Mouse (Mus musculus) urinary bladder, adult 18-20 months (tissue): ENCODE results near the gene Fkbp15.

Experiments
- DNase-seq, 2 experiments: peaks; one replicate each; pipeline ENCODE4 v3.0.0; 2022; ENCODE audit warnings: low spot score in 2 of 2, mixed read lengths in 2 of 2

The Fkbp15 gene

GRCm38 (mm10) chr4:62318294-62318693 lies 42.1 kb downstream of the Fkbp15 start:
- DNase-seq = no peak

DNA sequence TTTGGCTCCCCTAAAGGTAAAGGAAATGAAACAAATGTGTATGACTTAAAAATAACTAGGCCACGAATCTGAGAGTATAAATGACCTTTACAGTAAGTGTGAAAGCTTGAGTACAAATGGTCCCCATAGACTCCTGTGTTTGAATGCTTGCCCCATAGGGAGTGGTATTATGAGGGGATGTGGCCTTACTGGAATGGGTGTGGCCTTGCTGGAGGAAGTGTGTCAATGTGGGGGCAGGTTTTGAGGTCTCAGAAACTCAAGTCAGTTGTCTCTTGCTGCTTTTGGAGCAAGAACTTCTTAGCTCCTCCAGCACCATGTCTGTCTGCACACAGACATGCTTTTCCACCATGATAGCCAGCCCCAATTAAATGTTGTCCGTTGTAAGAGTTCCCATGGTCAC lies 43.9 kb downstream of the Fkbp15 start:
- DNase-seq = no peak

- no peak for DNase-seq
Observed at GRCm38 (mm10) chr4:62314516-62314915, 45.8 kb downstream of the Fkbp15 start.

GRCm38 (mm10) chr4:62313641-62314211 lies 46.6 kb downstream of the Fkbp15 start:
- no peak for DNase-seq

DNA sequence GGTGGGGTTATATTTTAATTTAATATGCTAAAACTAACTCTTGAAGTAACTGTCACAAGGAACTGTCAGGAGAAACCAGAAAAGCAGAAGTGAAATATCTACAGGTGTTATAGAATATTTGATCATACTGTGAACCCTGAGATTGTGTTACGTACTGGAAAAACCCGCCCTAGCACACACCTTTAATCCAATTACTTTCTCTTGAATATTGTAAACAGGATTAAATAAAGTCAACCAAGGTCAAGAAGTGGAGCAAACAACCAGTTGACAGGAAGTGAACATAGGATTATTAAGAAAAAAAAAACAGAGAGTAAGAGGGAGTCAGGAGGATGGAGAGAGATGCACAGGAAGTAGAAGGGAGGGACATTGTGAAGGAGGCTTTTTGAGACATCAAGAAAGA lies 47.5 kb downstream of the Fkbp15 start:
- DNase-seq = no peak

DNA sequence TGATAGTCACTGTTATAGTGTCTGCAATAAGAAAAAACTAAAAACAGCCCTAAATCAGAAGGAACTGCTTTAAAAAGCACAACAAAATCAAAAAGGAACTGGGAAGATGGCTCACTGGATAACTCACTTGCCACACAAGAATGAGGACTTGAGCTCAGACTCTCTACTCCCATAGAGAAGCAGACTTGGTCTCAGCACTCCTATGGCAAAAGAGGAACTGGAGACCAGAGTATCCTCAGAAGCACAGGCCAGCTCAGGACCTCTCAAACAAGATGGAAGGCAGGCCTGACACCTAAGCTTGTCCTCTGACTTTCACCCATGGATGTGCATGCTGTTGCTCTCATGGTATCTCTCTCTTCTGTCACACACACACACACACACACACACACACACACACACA lies 51.9 kb downstream of the Fkbp15 start:
- no peak for DNase-seq

GRCm38 (mm10) chr4:62306840-62307239 lies 53.5 kb downstream of the Fkbp15 start:
- DNase-seq = no peak

GRCm38 (mm10) chr4:62306301-62306700 lies 54.0 kb downstream of the Fkbp15 start:
- DNase-seq = no peak

DNA sequence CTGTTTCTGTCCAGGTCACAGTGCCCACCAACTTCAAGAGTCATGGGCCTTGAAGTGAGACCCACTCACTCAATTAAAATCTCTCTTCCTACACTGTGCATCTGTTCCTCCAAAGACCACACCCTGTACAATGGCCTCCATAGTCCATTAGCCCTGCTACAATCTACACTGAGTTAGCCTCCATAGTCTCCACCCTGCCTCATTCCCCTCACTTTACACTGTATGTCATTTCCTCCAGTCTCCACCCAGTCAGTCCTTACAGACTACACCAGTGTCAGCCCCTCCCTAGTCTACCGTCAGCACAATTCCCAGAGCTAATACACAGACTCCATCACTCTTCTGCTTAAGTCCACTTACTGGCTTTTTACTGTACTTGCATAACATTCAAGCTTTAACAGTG lies 57.1 kb downstream of the Fkbp15 start:
- DNase-seq = no peak

DNA sequence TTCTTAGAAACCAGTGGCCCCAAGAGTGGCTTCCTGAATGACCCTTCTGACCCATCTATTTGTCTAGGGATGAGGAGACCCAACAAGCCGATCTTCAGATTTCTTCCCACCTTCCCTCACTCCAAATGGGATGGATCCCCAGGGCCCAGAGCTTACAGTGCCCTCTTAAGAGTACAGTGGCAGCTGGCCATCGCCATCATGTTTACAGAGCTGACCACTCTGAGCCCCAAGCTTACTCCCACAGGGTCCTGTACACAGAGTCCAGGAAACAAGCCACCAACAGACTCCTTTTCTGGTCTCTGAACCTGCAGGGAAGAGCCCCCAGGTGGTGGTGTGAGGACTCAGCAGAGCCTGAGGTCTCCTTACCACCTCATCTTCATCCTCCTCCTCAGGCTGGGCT lies 57.6 kb downstream of the Fkbp15 start:
- DNase-seq = no peak

DNA sequence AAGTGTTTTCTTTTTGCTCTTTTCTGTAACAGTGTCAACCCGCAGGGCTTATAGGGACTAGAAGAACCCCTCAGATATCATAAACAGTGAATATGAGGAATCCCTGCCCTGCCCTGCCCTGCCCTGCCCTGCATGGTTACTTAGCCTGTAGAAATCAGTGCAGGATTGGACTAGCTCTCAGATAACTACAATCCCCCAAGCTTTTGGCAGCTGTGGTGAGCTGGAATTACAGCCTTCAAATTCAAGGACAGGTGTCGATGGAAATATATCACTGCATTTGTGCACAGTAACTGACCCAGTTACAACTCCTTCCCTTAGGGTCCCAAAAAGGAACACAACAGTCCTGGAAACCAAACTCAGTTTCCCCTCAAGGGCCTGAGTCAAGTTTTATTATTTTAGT lies 60.3 kb downstream of the Fkbp15 start:
- DNase-seq = no peak

GRCm38 (mm10) chr4:62297280-62298130 lies 62.8 kb downstream of the Fkbp15 start:
- no peak for DNase-seq

DNA sequence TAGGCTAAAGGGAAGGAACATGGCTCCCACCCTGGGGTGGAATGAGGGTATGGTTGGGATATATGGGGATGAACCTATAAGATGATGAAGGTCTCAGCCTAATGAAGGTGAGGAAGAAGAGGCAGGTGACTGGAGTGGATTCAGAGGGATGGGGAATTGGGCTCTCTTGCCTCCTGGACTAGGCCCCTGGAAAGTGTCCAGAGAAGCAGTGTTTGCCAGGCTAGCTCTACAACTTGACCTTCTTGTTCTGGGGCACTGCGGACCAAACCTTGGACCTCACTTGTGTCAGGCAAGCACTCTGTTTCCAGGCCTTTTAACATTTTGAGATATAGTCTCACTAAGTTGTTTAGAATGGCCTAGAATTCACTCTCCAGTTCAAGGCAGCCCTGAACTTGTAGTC lies 65.6 kb downstream of the Fkbp15 start:
- no peak for DNase-seq

DNA sequence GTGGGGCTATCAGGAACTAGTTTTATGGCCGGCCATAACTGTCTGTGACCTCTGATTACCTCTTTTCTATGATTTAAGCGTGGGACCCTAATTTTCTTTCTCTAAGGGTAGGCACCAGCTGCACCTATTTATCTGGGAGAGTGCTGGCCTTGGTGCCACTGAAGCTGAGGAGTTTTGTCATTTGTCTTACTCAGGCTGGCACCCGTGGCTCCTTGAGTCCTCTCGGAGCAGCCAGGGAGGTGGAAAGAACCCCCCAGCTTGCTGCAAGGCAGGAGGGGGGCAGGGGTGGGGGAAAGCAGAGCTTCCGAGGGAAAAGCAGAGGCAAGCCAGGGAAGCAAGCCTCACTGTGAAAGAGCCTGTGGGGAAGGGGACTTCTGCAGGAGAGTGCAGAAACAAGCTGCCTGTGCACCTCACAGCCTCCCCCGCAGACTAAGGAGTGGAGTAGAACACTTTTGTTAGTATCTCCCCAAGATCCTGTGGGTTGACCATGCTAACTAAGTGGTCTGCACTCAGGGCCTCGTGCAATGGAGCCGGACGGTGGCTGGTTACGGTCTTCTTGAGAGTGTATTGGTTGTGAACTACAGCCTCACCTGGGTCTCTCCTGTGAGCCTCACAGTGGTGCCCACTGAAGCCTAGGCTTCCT lies 67.0 kb downstream of the Fkbp15 start:
- no peak for DNase-seq

DNA sequence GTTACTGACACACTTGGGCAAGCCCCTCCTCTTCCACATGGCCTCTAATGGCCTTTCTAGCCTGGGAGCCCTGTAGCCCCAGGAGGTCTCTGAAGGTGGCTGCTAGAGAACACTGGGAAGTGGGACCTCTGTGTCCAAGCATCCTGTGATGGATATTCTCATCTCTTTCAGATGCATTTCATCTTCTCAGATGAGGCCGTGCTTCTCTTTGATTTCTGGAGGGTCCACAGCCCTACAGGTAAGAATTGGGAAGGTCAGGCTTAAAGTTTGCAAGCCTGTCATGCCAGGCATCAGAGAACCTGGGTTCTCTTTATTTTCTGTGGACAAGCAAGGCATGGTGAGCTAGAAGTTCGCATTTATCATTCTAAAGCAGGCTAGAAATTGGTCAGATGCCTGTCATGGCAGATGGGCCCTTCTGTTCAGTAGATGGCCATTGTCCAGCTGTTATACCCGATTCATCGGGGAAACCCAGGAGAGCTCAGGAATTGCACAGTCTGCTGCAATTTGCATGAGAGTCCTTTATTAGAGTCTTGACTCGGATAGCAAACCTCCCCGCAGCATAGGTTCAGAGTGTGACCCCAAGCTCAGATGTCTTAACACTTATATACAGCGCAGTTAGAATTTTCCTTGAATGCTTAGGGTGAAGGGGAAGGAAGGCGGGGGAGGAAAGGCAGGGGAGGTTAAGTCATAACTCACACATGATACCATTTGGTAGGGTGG lies 67.7 kb downstream of the Fkbp15 start:
- no peak for DNase-seq

GRCm38 (mm10) chr4:62290816-62291505 lies 69.4 kb downstream of the Fkbp15 start:
- no peak for DNase-seq

DNA sequence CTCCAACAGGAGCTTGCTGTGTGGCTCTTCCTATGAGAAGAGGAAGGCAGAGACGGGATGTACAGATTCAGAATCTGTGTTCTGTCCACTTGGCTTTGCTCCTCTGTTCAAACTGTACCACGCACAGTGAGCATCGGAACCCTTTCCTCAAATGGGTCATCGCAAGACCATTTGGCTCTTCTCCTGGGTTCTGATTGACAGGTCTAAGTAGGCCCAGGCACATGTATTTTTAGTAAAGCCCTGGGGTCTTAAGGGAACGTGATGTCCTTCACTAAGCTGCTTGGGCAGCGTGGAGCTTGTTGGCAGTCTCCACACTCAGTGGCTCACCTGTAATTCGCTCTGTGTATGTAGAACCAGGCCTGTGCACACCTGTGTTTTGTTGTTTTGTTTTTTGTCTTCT lies 71.1 kb downstream of the Fkbp15 start:
- DNase-seq = no peak

DNA sequence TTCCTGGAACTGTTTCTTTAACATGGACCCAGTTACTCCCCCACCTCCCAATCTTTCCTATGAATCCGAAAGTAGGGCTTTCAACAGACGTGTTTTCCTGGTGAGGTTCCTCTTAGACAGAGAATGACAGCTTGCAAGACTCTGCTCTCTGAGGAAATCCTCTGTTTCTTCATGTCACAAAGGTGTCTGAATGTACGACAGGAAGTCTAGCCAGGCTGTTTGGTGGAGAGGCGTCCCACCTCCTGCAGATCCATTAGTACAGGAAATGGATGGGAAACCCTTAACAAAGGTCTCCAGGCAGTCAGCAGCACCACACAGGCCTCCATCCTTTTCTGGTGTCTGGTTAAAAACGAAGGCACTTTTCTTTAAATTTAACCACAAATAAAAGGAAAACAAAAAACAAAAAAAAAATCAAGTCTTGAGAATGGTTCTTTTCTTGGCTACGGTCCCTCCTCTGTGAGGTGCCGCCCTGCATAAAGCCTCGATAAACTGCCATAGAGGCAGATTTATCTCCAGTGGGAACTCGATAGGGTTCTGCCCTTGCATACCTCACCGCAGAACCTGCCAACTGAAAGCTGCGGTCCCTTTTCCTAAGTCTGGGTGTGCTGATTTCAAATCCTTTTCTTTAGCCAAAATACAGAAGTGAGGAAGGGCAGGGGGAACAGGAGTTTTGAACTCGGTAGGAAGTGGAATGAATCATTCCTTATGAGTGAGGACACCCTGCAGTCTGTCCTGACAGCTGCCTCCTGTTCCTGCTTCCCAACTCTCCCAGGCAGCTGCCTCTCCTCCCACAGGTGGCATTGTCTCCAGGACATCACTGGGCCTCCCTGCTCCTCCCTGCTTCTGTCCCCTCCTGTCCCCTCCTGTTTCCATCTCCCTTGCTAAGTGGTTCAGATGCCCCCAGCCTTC lies 73.1 kb downstream of the Fkbp15 start:
- no peak for DNase-seq

GRCm38 (mm10) chr4:62286257-62286991 lies 73.9 kb downstream of the Fkbp15 start:
- DNase-seq = peak; percentile 63 to 65

DNA sequence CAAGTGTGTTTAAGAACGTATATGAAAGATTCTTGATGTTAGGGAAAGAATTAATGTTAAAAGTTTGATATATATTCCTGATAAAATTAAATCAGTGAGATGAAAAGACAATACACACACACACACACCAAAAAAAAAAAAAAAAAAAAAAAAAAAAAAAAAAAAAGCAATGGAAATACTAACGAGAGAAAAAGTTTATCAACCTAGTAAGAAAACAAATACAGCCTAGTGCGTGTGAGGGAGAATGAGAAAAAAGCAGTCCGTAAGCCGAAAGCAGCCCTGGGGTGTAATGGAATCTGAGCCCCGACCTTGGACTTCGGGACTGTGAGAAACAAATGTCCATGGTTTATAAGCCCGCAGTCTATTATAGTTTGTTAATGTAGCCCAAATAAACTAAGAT lies 74.8 kb downstream of the Fkbp15 start:
- no peak for DNase-seq
